Mouse (Mus musculus): Measurements from ENCODE around the gene Oxtr.

The Oxtr gene

GRCm38 (mm10) chr6:112489910-112490559, at the start of gene Oxtr:
Gene Oxtr (minus strand): TSS chr6:112489943.
- DNase-seq (ENCODE audit: low spot score): no peak

- no peak for DNase-seq (ENCODE audit: low spot score)
Observed at GRCm38 (mm10) chr6:112525434-112525833, 35.7 kb upstream of the Oxtr start.

GRCm38 (mm10) chr6:112524459-112524858, 34.7 kb upstream of the Oxtr start:
- no peak for DNase-seq (ENCODE audit: low spot score)

GRCm38 (mm10) chr6:112517991-112518390, 28.2 kb upstream of the Oxtr start:
- no peak for DNase-seq (ENCODE audit: low spot score)

GRCm38 (mm10) chr6:112517572-112517971, 27.8 kb upstream of the Oxtr start:
- no peak for DNase-seq (ENCODE audit: low spot score)

- no peak for DNase-seq (ENCODE audit: low spot score)
Observed at GRCm38 (mm10) chr6:112516496-112516895, 26.8 kb upstream of the Oxtr start.

GRCm38 (mm10) chr6:112514591-112514990, 24.8 kb upstream of the Oxtr start:
- DNase-seq (ENCODE audit: low spot score): no peak

GRCm38 (mm10) chr6:112510346-112510745, 20.6 kb upstream of the Oxtr start:
- DNase-seq (ENCODE audit: low spot score): no peak

GRCm38 (mm10) chr6:112509590-112510131, 19.9 kb upstream of the Oxtr start:
- peak; percentile 40 for DNase-seq (ENCODE audit: low spot score)

- no peak for DNase-seq (ENCODE audit: low spot score)
Observed at GRCm38 (mm10) chr6:112507617-112508016, 17.9 kb upstream of the Oxtr start.

GRCm38 (mm10) chr6:112501156-112501555, 11.4 kb upstream of the Oxtr start:
- DNase-seq (ENCODE audit: low spot score): no peak

GRCm38 (mm10) chr6:112499456-112499855, 9.7 kb upstream of the Oxtr start:
- DNase-seq (ENCODE audit: low spot score): no peak

GRCm38 (mm10) chr6:112498716-112499115, 9.0 kb upstream of the Oxtr start:
- DNase-seq (ENCODE audit: low spot score): no peak

GRCm38 (mm10) chr6:112497456-112497855, 7.7 kb upstream of the Oxtr start:
- no peak for DNase-seq (ENCODE audit: low spot score)

GRCm38 (mm10) chr6:112496291-112497060, 6.7 kb upstream of the Oxtr start:
- DNase-seq (ENCODE audit: low spot score): no peak

GRCm38 (mm10) chr6:112495219-112495618, 5.5 kb upstream of the Oxtr start:
- DNase-seq (ENCODE audit: low spot score): no peak

- DNase-seq (ENCODE audit: low spot score): no peak
Observed at GRCm38 (mm10) chr6:112494620-112495081, 4.9 kb upstream of the Oxtr start.

GRCm38 (mm10) chr6:112493371-112493770, 3.6 kb upstream of the Oxtr start:
- no peak for DNase-seq (ENCODE audit: low spot score)

GRCm38 (mm10) chr6:112492656-112493055, 2.9 kb upstream of the Oxtr start:
- no peak for DNase-seq (ENCODE audit: low spot score)

GRCm38 (mm10) chr6:112491521-112491920, 1.8 kb upstream of the Oxtr start:
- DNase-seq (ENCODE audit: low spot score): no peak

- DNase-seq (ENCODE audit: low spot score): peak; percentile 77
Observed at GRCm38 (mm10) chr6:112490625-112491242, 991 bp upstream of the Oxtr start.

GRCm38 (mm10) chr6:112489181-112489909, 398 bp downstream of the Oxtr start:
- DNase-seq (ENCODE audit: low spot score): no peak
